Mouse (Mus musculus) spleen, postnatal 36 days (tissue): ENCODE results near the gene Anks1.
A peak's percentile ranks its signal among the peaks of the same experiment; 100 is the strongest.
"Not testable (repeated sequence)": the region's sequence is repeated elsewhere in the genome, so short reads cannot be mapped to it uniquely, and the experiment has no call there.

Experiments used
- DNase-seq, 2 experiments: peaks; one replicate each; pipeline ENCODE4 v3.0.0; 2022; ENCODE audit warnings: low spot score in 2 of 2, mixed read lengths in 1 of 2

The Anks1 gene

GRCm38 (mm10) chr17:27931826-27932225 is 22.7 kb downstream of the Anks1 start:
- no peak for DNase-seq

GRCm38 (mm10) chr17:27934136-27934910 is 25.2 kb downstream of the Anks1 start:
- no peak for DNase-seq

- DNase-seq, result peak in 1 of 2 experiments; percentile 11
These were observed 26.0 kb downstream of the Anks1 start for GRCm38 (mm10) chr17:27935091-27935490.

- no peak for DNase-seq
These were observed 28.0 kb downstream of the Anks1 start for GRCm38 (mm10) chr17:27937054-27937615.

GRCm38 (mm10) chr17:27938121-27938754 is 29.1 kb downstream of the Anks1 start:
- peak in 1 of 2 experiments; percentile 10 for DNase-seq

GRCm38 (mm10) chr17:27939028-27939427 is 29.9 kb downstream of the Anks1 start:
- no peak for DNase-seq

GRCm38 (mm10) chr17:27940352-27940751 is 31.2 kb downstream of the Anks1 start:
- no peak for DNase-seq

- no peak for DNase-seq
These were observed 32.1 kb downstream of the Anks1 start for GRCm38 (mm10) chr17:27941178-27941577.

GRCm38 (mm10) chr17:27941698-27942097 is 32.6 kb downstream of the Anks1 start:
- no peak for DNase-seq

- no peak for DNase-seq
These were observed 33.0 kb downstream of the Anks1 start for GRCm38 (mm10) chr17:27942131-27942530.

GRCm38 (mm10) chr17:27945546-27946216 is 36.6 kb downstream of the Anks1 start:
- no peak for DNase-seq

- no peak for DNase-seq
These were observed 37.3 kb downstream of the Anks1 start for GRCm38 (mm10) chr17:27946371-27946770.

- no peak for DNase-seq
These were observed 38.0 kb downstream of the Anks1 start for GRCm38 (mm10) chr17:27947155-27947554.

GRCm38 (mm10) chr17:27953136-27953535 is 44.0 kb downstream of the Anks1 start:
- DNase-seq, result no peak

- DNase-seq, result no peak
These were observed 45.7 kb downstream of the Anks1 start for GRCm38 (mm10) chr17:27954629-27955402.

- no peak for DNase-seq
These were observed 48.5 kb downstream of the Anks1 start for GRCm38 (mm10) chr17:27957649-27958048.

- no peak for DNase-seq
These were observed 51.3 kb downstream of the Anks1 start for GRCm38 (mm10) chr17:27960128-27961111.

GRCm38 (mm10) chr17:27963120-27963519 is 54.0 kb downstream of the Anks1 start:
- not testable (repeated sequence) for DNase-seq

GRCm38 (mm10) chr17:27964607-27965006 is 55.5 kb downstream of the Anks1 start:
- DNase-seq, result no peak

- no peak for DNase-seq
These were observed 56.2 kb downstream of the Anks1 start for GRCm38 (mm10) chr17:27965292-27965691.
